Mouse (Mus musculus) bone marrow, adult 2 months (tissue): ENCODE data around the gene Fer.

Experiments
- CTCF ChIP-seq: fragments of 200-500 bp; IDR thresholded peaks from 2 replicates; pipeline ENCODE4 v1.5.1; 2011; ENCODE audit warnings: low read length, control low read depth; ENCODE audit not compliant: control insufficient read depth, insufficient read depth
- POLR2A ChIP-seq: fragments of 200-500 bp; IDR thresholded peaks from 2 replicates; pipeline ENCODE4 v1.6.1; 2011; ENCODE audit warnings: low read depth, mild to moderate bottlenecking, control low read depth, low read length, borderline replicate concordance; ENCODE audit not compliant: control insufficient read depth

DNA sequence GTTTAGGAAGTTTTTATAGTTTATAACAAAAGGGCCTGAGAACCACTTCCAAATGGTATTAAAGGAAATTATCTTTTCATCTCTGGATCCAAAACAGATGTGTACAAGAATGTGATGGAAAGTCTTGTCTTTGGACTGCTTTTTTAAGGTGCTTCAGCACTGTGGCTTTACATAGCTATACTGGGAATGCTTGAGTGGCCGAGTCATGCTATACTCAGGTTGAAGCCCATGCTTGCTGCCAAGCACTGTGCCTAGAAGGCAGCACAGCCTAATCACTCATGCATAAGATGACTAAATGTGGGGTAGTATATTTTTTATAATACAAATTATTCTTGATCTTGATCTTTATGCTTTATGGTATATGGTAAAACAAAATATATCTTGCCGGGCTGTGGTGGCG, 225.0 kb downstream of the Fer start:
- TF ChIP-seq POLR2A, result no peak
- no peak for TF ChIP-seq CTCF
